Mouse (Mus musculus) brain, embryonic 14.5 days (tissue): Measurements from ENCODE around the gene Lrrc55.

Experiments
- CTCF ChIP-seq: fragments of 200-500 bp; IDR thresholded peaks from 2 replicates; pipeline ENCODE4 v1.5.1; 2012; ENCODE audit warnings: inconsistent platforms, mild to moderate bottlenecking, moderate library complexity, borderline replicate concordance; ENCODE audit not compliant: insufficient read depth, insufficient read length; ENCODE audit errors: extremely low read depth
- POLR2A ChIP-seq: fragments of 200-500 bp; IDR thresholded peaks from 2 replicates; pipeline ENCODE4 v1.6.1; 2012; ENCODE audit warnings: mild to moderate bottlenecking, inconsistent platforms, borderline replicate concordance; ENCODE audit not compliant: poor library complexity, insufficient read depth, insufficient read length, severe bottlenecking; ENCODE audit errors: extremely low read depth

GRCm38 (mm10) chr2:85147481-85147880, 49.5 kb downstream of the Lrrc55 start:
- no peak for TF ChIP-seq CTCF
- TF ChIP-seq POLR2A: no peak
